Mouse (Mus musculus) G1E (cell line): ENCODE measurements around the gene Sik3.

Experiments
- CTCF ChIP-seq: IDR thresholded peaks from 2 replicates; pipeline ENCODE4 v1.5.1; 2012; ENCODE audit warnings: low read depth, low read length, inconsistent platforms, mixed read lengths
- GATA1 ChIP-seq: IDR thresholded peaks from 2 replicates; pipeline ENCODE4 v1.6.1; 2012; ENCODE audit warnings: borderline replicate concordance, low read length, inconsistent platforms, mixed read lengths
- GATA2 ChIP-seq: IDR thresholded peaks from 2 replicates; pipeline ENCODE4 v1.6.1; 2012; ENCODE audit warnings: low read depth, low read length, inconsistent platforms, borderline replicate concordance
- POLR2AphosphoS5 ChIP-seq: IDR thresholded peaks from 2 replicates; pipeline ENCODE4 v1.6.1; 2012; ENCODE audit warnings: low read depth, low read length, inconsistent platforms; ENCODE audit not compliant: insufficient replicate concordance
- TAL1 ChIP-seq: conservative IDR thresholded peaks from 2 replicates; pipeline ENCODE4 v1.6.1; 2012; ENCODE audit warnings: low read depth, low read length, inconsistent platforms, mixed read lengths

GRCm38 (mm10) chr9:46163430-46163829, 150.8 kb downstream of the Sik3 start:
- TF ChIP-seq CTCF (no peak), GATA1 (no peak), POLR2AphosphoS5 (no peak), GATA2 (no peak), TAL1 (no peak)
